ENCODE assay signal across 8 mouse cellular contexts in genomic region chr5:73133833-73134185, GRCm38 (mm10).
DNase-seq lines count a peak whose midpoint lies in the region; ATAC-seq and TF ChIP-seq lines count a peak whose summit lies in the region.

No protein-coding gene starts in this region.

- H3K9me3 ChIP-seq in liver, embryonic 11.5 days (ENCODE audit: control insufficient read depth, low read length): no peaks in the 10 kb centered on the region
- no peaks in the 10 kb centered on the region for H3K9me3 ChIP-seq in neural tube, embryonic 15.5 days (replicated peaks)

- H3K9ac ChIP-seq in liver, embryonic 11.5 days (ENCODE audit: low read depth, low read length): no peak overlapping the region
- H3K9ac ChIP-seq in neural tube, embryonic 15.5 days (replicated peaks): no peak overlapping the region

- H3K27me3 ChIP-seq in kidney, adult 2 months (replicated peaks; ENCODE audit: control insufficient read depth, insufficient read depth, low read length): no peaks in the 10 kb centered on the region
- no peaks in the 10 kb centered on the region for H3K27me3 ChIP-seq in liver, embryonic 11.5 days (replicated peaks; ENCODE audit: control insufficient read depth, insufficient read depth, low read length)
- no peaks in the 10 kb centered on the region for H3K27me3 ChIP-seq in neural tube, embryonic 15.5 days (replicated peaks)

- TF ChIP-seq CTCF in kidney, adult 2 months (conservative IDR thresholded peaks at IDR 0.05; ENCODE audit: insufficient read depth, insufficient read length, low read depth, low read length): peak; percentile 62

- H3K4me2 ChIP-seq in liver, embryonic 11.5 days: peak overlapping the region; percentile 48
- no peak overlapping the region for H3K4me2 ChIP-seq in neural tube, embryonic 15.5 days

- no peaks in the 10 kb centered on the region for H3K36me3 ChIP-seq in kidney, adult 2 months (ENCODE audit: control insufficient read depth, insufficient read depth, low read length)
- H3K36me3 ChIP-seq in liver, embryonic 11.5 days (ENCODE audit: control insufficient read depth, insufficient read depth, low read length): no peaks in the 10 kb centered on the region; the same call in none of the 2 replicates
- no peaks in the 10 kb centered on the region for H3K36me3 ChIP-seq in neural tube, embryonic 15.5 days

- no peak overlapping the region for H3K27ac ChIP-seq in kidney, adult 2 months (ENCODE audit: insufficient read depth, low read depth, low read length)
- peak overlapping the region; percentile 44 for H3K27ac ChIP-seq in liver, embryonic 11.5 days (ENCODE audit: low read depth, low read length)
- H3K27ac ChIP-seq in neural tube, embryonic 15.5 days (replicated peaks): no peak overlapping the region; the same call in 1 of the 2 replicates

- H3K4me1 ChIP-seq in kidney, adult 2 months (ENCODE audit: control insufficient read depth, insufficient read depth, low read length): no peaks in the 10 kb centered on the region
- peaks cover 13% of the 10 kb centered on the region for H3K4me1 ChIP-seq in liver, embryonic 11.5 days (replicated peaks; ENCODE audit: control insufficient read depth, insufficient read depth, low read length)
- peaks cover 5% of the 10 kb centered on the region; the same call in 1 of the 2 replicates for H3K4me1 ChIP-seq in neural tube, embryonic 15.5 days

- DNase-seq in urinary bladder, postnatal 14 days (ENCODE audit: low spot score): peak; percentile 44
- DNase-seq in urinary bladder, postnatal 10 days (ENCODE audit: low spot score): no peak
- DNase-seq in kidney, adult 2 months: peak; percentile 66
- no peak for DNase-seq in liver, embryonic 11.5 days (ENCODE audit: low spot score)
- no peak for DNase-seq in ovary, postnatal 36 days (ENCODE audit: low spot score)

- H3K4me3 ChIP-seq in kidney, adult 2 months (ENCODE audit: insufficient read depth, low read depth, low read length): no peak overlapping the region
- H3K4me3 ChIP-seq in liver, embryonic 11.5 days (ENCODE audit: low read depth, low read length): no peak overlapping the region
- H3K4me3 ChIP-seq in neural tube, embryonic 15.5 days (replicated peaks): no peak overlapping the region

- no peak for TF ChIP-seq POLR2A in kidney, adult 2 months (IDR thresholded peaks at IDR 0.05; ENCODE audit: low read depth, low read length)

- peak; percentile 71 for ATAC-seq in cerebellum, adult (ENCODE audit: insufficient number of reproducible peaks, low FRiP score, low TSS enrichment)
- ATAC-seq in frontal cortex, adult (ENCODE audit: low TSS enrichment): peak; percentile 92
- peak; percentile 64 for ATAC-seq in liver, embryonic 11.5 days (replicated peaks; ENCODE audit: low FRiP score)
- peak; percentile 21; the same call in 1 of the 2 replicates for ATAC-seq in neural tube, embryonic 15.5 days (ENCODE audit: low FRiP score)

- WGBS in kidney, adult 2 months: 25% methylated on average over 5 of the region's 5 CpGs
- WGBS in liver, embryonic 11.5 days: 43% methylated on average over 5 of the region's 5 CpGs
- 41% methylated on average over 5 of the region's 5 CpGs for WGBS in neural tube, embryonic 15.5 days

Comparison
In these comparisons a context has a peak if more than half of its experiments do, and no peak if none do; other contexts are left out.
1. DNase-seq: peak in urinary bladder, postnatal 14 days (single experiment) and kidney, adult 2 months (single experiment); none in urinary bladder, postnatal 10 days (single experiment), liver, embryonic 11.5 days (single experiment) and ovary, postnatal 36 days (single experiment).
2. ATAC-seq: peak in every context shown above with its lines; median percentile 92 in frontal cortex, adult; 71 in cerebellum, adult; 64 in liver, embryonic 11.5 days; 21 in neural tube, embryonic 15.5 days.